Mouse (Mus musculus) Muller cell, postnatal 12 days (primary cell): Measurements from ENCODE around the gene Abhd17c.

Experiments
- DNase-seq: peaks from one replicate; pipeline ENCODE4 v3.0.0-alpha.2; 2015; ENCODE audit errors: inconsistent ontology term

Gene Abhd17c

DNA sequence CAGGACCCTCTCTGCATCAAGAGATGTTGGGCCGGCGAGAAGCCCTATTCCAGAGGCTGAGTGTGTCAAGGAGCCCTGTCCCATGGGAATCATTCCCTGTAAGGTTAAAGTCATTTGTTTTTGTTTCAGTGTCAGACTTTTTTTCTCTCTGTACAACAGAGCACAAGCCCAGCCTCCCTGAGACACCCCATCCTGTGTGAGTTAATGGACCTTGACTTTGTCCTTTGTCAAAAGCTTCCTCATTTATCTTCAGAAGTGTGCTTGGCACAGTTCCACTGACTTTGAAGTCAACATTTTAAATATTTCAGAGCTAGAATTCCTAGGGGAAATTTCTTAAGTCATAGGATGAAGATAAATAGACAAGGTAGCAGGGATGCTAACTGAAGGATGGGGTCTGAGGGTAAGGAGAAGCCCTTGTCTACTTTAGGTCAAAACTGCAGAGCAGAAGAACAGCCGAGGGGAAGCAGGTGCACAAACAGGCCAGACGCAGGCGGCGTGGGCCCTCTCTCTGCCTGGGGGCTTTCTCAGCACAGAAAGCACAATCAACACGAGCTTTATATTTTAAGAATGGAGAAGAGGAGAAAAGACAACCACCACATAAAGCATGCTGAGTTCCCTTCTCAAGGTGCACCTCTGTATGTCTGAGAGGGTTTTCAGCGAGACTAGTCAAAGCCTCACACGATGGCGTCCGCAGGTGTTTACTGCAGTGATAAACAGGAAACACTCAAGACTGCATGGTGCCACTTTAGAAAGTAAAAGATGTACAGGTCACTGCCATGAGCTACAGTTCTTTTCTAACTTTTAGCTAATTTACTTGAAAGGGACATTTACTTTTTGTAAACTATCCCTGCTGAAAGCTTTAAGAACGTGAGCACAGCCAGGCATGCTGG, 32.2 kb downstream of the Abhd17c start:
- DNase-seq = no peak

GRCm38 (mm10) chr7:84117543-84118122, 34.1 kb downstream of the Abhd17c start:
- peak; percentile 74 for DNase-seq

- DNase-seq = no peak
These were observed 34.8 kb downstream of the Abhd17c start for GRCm38 (mm10) chr7:84116621-84117542.

- no peak for DNase-seq
These were observed 36.3 kb downstream of the Abhd17c start for GRCm38 (mm10) chr7:84115385-84115784.

DNA sequence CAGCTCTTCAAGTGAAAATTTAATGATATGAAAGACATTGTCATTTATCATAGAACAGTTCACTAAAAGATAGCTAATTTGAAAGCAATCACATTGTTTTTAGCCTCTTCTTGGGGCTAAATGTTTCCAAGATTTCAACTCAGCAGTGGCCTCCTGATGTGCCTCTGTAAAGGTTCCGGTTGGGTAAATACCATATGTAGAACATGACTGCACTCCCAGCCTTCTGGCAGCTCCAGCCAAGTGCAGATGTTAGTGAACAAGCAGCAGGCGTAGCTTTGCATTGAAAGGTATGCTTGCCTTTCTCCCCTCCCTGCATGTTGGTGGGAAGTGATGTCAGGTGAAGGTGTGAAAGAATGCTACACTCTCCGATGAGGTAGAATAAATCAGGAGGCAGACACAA, 36.9 kb downstream of the Abhd17c start:
- no peak for DNase-seq

GRCm38 (mm10) chr7:84113035-84113390, 38.7 kb downstream of the Abhd17c start:
- DNase-seq = peak; percentile 91

DNA sequence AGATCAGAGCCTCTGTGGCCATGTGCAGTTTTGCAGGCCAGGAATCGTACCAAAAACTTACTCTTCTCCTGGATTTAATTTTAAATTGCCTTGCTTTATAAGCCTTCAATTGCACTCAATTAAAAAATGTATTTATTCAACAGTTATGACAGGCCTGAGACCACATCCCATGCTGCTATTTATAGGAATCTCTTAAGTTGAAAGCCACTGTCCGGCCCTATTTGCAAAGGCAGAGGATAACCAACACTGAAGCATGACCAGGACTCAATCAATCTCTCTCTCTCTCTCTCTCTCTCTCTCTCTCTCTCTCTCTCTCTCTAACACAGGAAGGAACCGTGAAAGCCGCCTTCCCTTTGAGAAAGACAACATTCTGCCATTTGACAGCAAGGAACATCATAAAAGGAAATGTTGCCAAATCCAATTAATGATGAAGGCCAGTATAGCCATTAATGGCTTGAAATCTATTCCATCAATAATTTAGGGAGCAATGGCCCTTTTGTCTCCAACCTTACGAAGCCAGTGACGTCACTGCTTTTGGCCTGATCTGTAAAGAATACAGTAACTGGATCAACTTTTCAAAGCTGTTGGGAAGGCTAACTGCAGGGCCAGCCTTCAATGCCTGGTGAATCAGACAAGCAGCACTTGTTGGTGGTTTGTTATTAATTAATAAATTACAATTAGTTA, 39.2 kb downstream of the Abhd17c start:
- DNase-seq = peak; percentile 87

DNA sequence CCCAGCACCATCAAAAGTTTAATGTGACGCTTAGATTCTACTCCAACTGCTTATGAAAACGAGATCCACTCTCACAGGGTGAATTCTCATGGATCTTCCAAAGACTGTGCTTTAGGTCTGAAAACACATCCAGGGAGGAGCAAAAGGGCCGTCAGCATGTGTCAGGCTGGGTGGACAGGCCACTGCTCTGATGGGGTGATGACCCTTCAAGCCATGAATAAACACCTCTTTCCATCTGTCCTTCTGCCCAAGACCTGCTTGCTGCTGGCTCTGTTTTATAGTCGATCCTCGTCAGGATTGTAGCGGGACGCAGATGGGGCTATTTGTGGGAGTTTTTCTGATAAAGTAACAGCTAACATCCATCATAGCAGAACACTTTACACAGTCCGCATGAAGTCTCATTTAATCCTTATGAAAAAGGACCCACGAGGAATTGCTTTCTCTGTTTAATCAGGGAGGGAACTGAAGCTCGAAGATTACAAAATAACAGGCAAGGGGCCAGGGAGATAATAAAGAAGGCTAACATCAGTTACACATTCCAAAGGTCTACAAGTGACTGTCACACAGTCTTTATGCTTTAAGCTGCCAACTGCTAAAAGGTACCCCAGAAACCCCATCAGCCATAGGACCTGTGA, 39.9 kb downstream of the Abhd17c start:
- DNase-seq = peak; percentile 42

GRCm38 (mm10) chr7:84106942-84107341, 44.8 kb downstream of the Abhd17c start:
- DNase-seq = no peak

- no peak for DNase-seq
These were observed 49.1 kb downstream of the Abhd17c start for GRCm38 (mm10) chr7:84102589-84102988.

- no peak for DNase-seq
These were observed 51.0 kb downstream of the Abhd17c start for GRCm38 (mm10) chr7:84100672-84101071.

DNA sequence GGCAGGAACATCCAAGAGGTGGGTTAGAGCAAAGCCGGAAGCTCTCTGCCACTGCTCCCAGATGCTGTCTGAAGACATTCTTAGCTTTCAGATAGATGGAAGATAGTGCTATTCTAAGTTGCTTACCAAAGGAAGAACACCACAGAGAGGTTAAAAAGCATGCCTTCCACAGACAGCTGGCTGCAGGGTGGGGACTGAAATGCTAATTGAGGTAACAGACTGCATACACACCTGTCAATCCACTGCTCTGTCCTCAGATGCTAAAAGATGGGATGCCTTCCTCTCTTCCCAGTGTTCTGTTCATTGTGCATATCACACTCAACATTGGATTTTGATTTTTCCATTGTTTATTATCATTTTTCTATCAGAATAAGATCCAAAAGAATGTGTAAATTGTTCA, 53.6 kb downstream of the Abhd17c start:
- no peak for DNase-seq

DNA sequence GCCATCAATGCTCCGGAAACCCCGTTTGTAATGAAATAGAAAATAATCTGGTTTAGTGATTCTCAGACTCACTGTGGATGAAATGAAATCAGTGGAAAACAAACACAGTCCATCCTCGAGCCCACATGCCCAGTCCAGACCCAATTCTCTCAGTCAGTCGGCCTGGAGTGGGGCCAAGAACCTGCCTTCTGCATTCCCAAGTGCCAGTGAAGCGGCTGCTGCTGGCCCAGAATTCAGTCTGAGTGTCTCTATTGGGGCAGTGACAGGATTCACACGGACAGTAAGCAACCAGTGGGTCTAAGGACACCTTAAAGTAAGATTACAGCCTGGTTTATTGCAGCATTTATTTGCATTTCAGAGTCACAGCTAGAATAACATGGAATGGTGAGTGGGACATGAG, 55.2 kb downstream of the Abhd17c start:
- peak; percentile 90 for DNase-seq

- peak; percentile 1 for DNase-seq
These were observed 60.9 kb downstream of the Abhd17c start for GRCm38 (mm10) chr7:84090793-84091192.

DNA sequence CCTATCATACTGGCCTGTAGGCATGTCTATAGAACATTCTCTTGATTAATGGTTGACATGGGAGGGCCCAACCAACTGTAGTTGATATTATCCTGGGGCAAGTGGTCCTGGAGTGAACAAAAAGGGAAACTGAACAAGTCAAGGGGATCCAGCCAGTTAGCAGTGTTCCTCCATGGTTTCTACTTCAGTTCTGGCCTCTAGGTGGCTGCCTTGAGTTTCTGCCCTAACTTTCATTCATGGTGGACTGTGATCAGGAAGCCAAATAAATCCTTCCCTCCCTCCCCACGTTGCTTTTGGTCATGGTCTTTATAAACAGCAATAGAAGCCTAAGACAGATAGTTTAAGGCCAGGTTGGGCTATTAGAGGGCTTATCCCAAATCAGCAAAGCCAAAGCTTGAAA, 61.9 kb downstream of the Abhd17c start:
- DNase-seq = peak; percentile 8

DNA sequence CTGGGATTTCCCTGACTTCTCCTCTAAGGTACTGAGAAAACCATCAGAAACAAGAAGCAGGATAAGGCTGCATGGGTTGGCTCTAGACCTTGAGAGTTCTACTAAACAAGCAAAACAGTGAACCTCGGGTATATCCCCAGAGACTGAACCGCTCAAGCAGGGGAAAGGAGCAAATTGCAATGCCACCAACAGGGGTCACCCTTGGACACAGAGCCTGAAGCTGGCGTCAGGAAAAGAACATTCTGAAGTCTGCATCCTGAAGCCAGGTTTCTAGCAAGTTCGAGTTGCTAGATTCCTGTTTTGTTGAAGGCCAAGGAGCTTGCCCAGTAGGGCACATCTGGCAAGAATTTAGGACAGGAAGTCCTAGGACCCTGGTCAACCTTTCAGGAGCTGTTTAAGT, 62.7 kb downstream of the Abhd17c start:
- peak; percentile 52 for DNase-seq

DNA sequence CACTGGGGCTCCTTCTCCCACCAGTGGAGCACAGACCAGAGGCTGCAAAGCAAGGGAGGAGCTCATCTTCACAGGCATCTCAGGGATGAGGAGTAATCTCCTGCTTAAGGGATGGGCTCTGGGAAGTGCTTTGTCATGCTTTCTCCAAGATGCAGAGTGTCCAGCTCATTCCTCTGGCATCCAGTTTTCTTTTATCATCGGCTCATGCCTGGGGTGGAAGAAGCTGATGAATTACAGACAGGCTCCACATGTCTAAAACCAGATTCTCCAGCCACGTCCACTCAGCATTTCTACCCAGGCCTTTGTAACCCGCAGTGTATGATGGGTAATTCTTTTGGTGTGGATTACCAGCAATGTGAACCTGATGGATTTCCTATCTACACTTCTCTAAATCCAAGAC, 63.5 kb downstream of the Abhd17c start:
- DNase-seq = peak; percentile 14

DNA sequence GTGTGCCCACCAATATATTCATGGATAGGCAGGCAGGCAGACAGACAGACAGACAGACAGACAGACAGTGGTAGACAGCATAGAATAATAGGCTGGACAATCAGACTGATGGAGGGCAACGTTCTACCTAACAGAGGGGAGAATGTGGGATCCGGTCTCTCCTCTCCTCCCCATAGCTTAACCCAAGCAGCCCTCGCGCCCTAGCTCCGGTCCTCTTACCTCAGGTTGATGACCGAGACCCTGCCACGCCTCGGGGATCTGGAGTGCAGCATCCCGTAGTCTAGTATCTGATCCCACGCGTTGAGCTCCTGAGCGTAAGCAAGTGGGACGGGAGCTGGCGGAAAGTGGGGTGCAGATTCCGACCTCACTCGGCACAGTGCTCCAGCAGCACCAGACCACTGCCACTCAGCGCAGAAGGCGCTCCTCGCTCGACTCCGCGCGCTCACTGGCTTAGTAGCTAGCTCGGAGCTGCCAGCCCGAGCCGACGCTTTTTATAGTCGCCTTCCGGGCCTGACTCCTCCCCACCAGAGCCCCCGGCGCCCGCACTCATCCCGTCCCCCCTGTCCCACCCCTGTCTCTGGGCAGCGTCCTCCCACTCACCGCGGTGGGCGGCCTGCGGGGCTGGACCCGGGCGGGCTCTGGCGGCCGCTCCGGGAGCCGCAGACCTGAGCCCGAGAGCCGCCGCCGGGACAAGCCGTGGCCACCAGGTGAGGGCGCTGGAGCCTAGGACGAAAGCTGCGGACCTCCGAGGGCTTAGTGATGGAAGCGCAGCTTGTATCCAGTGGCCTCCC, 65.5 kb downstream of the Abhd17c start, which contains the start of gene Cemip:
Gene Cemip (minus strand): TSS at position 464 of the 791 bp plus-strand sequence.
- peak; percentile 88 for DNase-seq

- DNase-seq = peak; percentile 72
These were observed 66.4 kb downstream of the Abhd17c start for GRCm38 (mm10) chr7:84085049-84085945.
